Mouse (Mus musculus) Muller cell, postnatal 12 days (primary cell): Measurements from ENCODE around the gene Gm10638.

Source experiments
- DNase-seq: peaks from one replicate; pipeline ENCODE4 v3.0.0-alpha.2; 2015; ENCODE audit errors: inconsistent ontology term

The Gm10638 gene

GRCm38 (mm10) chr8:86786498-86786897, 41.0 kb downstream of the Gm10638 start:
- no peak for DNase-seq

- peak; percentile 47 for DNase-seq
Measured at GRCm38 (mm10) chr8:86787891-86788420, 42.5 kb downstream of the Gm10638 start.

GRCm38 (mm10) chr8:86789576-86789975, 44.1 kb downstream of the Gm10638 start:
- DNase-seq: no peak

GRCm38 (mm10) chr8:86791542-86791941, 46.0 kb downstream of the Gm10638 start:
- DNase-seq: no peak

GRCm38 (mm10) chr8:86794716-86795115, 49.2 kb downstream of the Gm10638 start:
- DNase-seq: no peak
